Mouse (Mus musculus): ENCODE data around the gene Ehmt2.

DNA sequence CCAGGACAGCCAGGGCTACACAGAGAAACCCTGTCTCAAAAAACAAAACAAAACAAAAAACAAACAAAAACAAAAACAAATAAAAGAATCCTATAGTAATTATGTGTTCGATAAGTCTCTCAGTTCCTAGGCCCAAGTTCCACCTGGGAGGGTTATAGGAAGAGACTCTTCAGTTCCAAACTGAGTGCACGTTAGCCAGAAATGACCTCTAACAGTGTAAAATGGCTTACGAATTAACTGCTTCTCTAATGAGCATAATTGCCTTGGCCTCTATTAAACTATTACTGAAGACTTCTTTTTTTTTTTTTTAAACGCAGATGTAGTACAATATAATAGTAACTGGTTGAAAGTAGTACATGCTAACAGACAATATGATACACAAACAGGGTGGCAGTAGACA lies 55.6 kb downstream of the Ehmt2 start:
- no peak for TF ChIP-seq CTCF (IDR thresholded peaks at IDR 0.05; ENCODE audit: extremely low read depth, insufficient read length, insufficient replicate concordance, low read depth, low read length)
- no peak for TF ChIP-seq POLR2A (IDR thresholded peaks at IDR 0.05; ENCODE audit: low read depth, low read length)
